Mouse (Mus musculus): ENCODE results near the gene Gins1.
"Not testable (repeated sequence)": the region's sequence is repeated elsewhere in the genome, so short reads cannot be mapped to it uniquely, and the experiment has no call there.

Gins1 gene

GRCm38 (mm10) chr2:150904936-150905450 lies at the start of gene Gins1:
TSS of gene Gins1 (plus strand) at chr2:150905400.
- no peak for DNase-seq (ENCODE audit: extremely low read depth, insufficient read length, low spot score)

GRCm38 (mm10) chr2:150858724-150859487 lies 46.3 kb upstream of the Gins1 start:
- no peak for DNase-seq (ENCODE audit: extremely low read depth, insufficient read length, low spot score)

GRCm38 (mm10) chr2:150859709-150860470 lies 45.3 kb upstream of the Gins1 start:
- no peak for DNase-seq (ENCODE audit: extremely low read depth, insufficient read length, low spot score)

GRCm38 (mm10) chr2:150861128-150861527 lies 44.1 kb upstream of the Gins1 start:
- no peak for DNase-seq (ENCODE audit: extremely low read depth, insufficient read length, low spot score)

- no peak for DNase-seq (ENCODE audit: extremely low read depth, insufficient read length, low spot score)
Observed at GRCm38 (mm10) chr2:150867021-150867420, 38.2 kb upstream of the Gins1 start.

GRCm38 (mm10) chr2:150869446-150869845 lies 35.8 kb upstream of the Gins1 start:
- no peak for DNase-seq (ENCODE audit: extremely low read depth, insufficient read length, low spot score)

GRCm38 (mm10) chr2:150874508-150874907 lies 30.7 kb upstream of the Gins1 start:
- DNase-seq (ENCODE audit: extremely low read depth, insufficient read length, low spot score) = no peak

- no peak for DNase-seq (ENCODE audit: extremely low read depth, insufficient read length, low spot score)
Observed at GRCm38 (mm10) chr2:150875226-150875625, 30.0 kb upstream of the Gins1 start.

GRCm38 (mm10) chr2:150877561-150877960 lies 27.6 kb upstream of the Gins1 start:
- no peak for DNase-seq (ENCODE audit: extremely low read depth, insufficient read length, low spot score)

GRCm38 (mm10) chr2:150884075-150884778 lies 21.0 kb upstream of the Gins1 start:
- no peak for DNase-seq (ENCODE audit: extremely low read depth, insufficient read length, low spot score)

- DNase-seq (ENCODE audit: extremely low read depth, insufficient read length, low spot score) = no peak
Observed at GRCm38 (mm10) chr2:150884779-150885110, 20.5 kb upstream of the Gins1 start.

GRCm38 (mm10) chr2:150885814-150886213 lies 19.4 kb upstream of the Gins1 start:
- DNase-seq (ENCODE audit: extremely low read depth, insufficient read length, low spot score) = no peak

GRCm38 (mm10) chr2:150886315-150886714 lies 18.9 kb upstream of the Gins1 start:
- no peak for DNase-seq (ENCODE audit: extremely low read depth, insufficient read length, low spot score)

GRCm38 (mm10) chr2:150887370-150887769 lies 17.8 kb upstream of the Gins1 start:
- DNase-seq (ENCODE audit: extremely low read depth, insufficient read length, low spot score) = no peak

GRCm38 (mm10) chr2:150894617-150895267 lies 10.5 kb upstream of the Gins1 start:
- DNase-seq (ENCODE audit: extremely low read depth, insufficient read length, low spot score) = no peak

- DNase-seq (ENCODE audit: extremely low read depth, insufficient read length, low spot score) = no peak
Observed at GRCm38 (mm10) chr2:150895691-150896252, 9.4 kb upstream of the Gins1 start.

- no peak for DNase-seq (ENCODE audit: extremely low read depth, insufficient read length, low spot score)
Observed at GRCm38 (mm10) chr2:150900341-150900740, 4.9 kb upstream of the Gins1 start.

GRCm38 (mm10) chr2:150902347-150902746 lies 2.9 kb upstream of the Gins1 start:
- no peak for DNase-seq (ENCODE audit: extremely low read depth, insufficient read length, low spot score)

GRCm38 (mm10) chr2:150904272-150904935 lies 796 bp upstream of the Gins1 start, which contains the start of gene Abhd12:
TSS of gene Abhd12 (minus strand) at chr2:150904741.
- DNase-seq (ENCODE audit: extremely low read depth, insufficient read length, low spot score) = peak; percentile 98

GRCm38 (mm10) chr2:150908881-150909280 lies 3.7 kb downstream of the Gins1 start:
- DNase-seq (ENCODE audit: extremely low read depth, insufficient read length, low spot score) = not testable (repeated sequence)

Measured in 3134 (cell line).